Mouse (Mus musculus) urinary bladder, postnatal 25 days (tissue): ENCODE measurements around the gene Tbc1d24.

Experiments
- DNase-seq: peaks from one replicate; pipeline ENCODE4 v3.0.0; 2022; ENCODE audit warnings: low spot score

Gene Tbc1d24

GRCm38 (mm10) chr17:24205284-24205888 lies at the start of gene Tbc1d24:
Gene Tbc1d24, minus strand, starts transcription at chr17:24205562.
- peak; percentile 90 for DNase-seq

GRCm38 (mm10) chr17:24252329-24252728 lies 47.0 kb upstream of the Tbc1d24 start:
- DNase-seq, result no peak

GRCm38 (mm10) chr17:24251320-24252069 lies 46.1 kb upstream of the Tbc1d24 start, which contains the start of gene Ccnf:
Gene Ccnf, minus strand, starts transcription at chr17:24251484.
- peak; percentile 86 for DNase-seq

- no peak for DNase-seq
Observed at GRCm38 (mm10) chr17:24250988-24251319, 45.6 kb upstream of the Tbc1d24 start.

GRCm38 (mm10) chr17:24248641-24249040 lies 43.3 kb upstream of the Tbc1d24 start:
- DNase-seq, result no peak

- no peak for DNase-seq
Observed at GRCm38 (mm10) chr17:24244061-24244460, 38.7 kb upstream of the Tbc1d24 start.

GRCm38 (mm10) chr17:24243311-24243969 lies 38.1 kb upstream of the Tbc1d24 start:
- DNase-seq, result no peak

- peak; percentile 23 for DNase-seq
Observed at GRCm38 (mm10) chr17:24236921-24237320, 31.6 kb upstream of the Tbc1d24 start.

- DNase-seq, result no peak
Observed at GRCm38 (mm10) chr17:24236479-24236878, 31.1 kb upstream of the Tbc1d24 start.

- no peak for DNase-seq
Observed at GRCm38 (mm10) chr17:24227941-24228340, 22.6 kb upstream of the Tbc1d24 start.

GRCm38 (mm10) chr17:24226721-24227120 lies 21.4 kb upstream of the Tbc1d24 start:
- DNase-seq, result no peak

- DNase-seq, result no peak
Observed at GRCm38 (mm10) chr17:24225851-24226250, 20.5 kb upstream of the Tbc1d24 start.

- DNase-seq, result no peak
Observed at GRCm38 (mm10) chr17:24224741-24225140, 19.4 kb upstream of the Tbc1d24 start.

- DNase-seq, result no peak
Observed at GRCm38 (mm10) chr17:24223513-24223912, 18.2 kb upstream of the Tbc1d24 start.

- no peak for DNase-seq
Observed at GRCm38 (mm10) chr17:24222653-24223052, 17.3 kb upstream of the Tbc1d24 start.

GRCm38 (mm10) chr17:24220435-24221411 lies 15.4 kb upstream of the Tbc1d24 start, which contains the start of gene Tedc2:
Gene Tedc2, minus strand, starts transcription at chr17:24220851.
- peak; percentile 91 for DNase-seq

- no peak for DNase-seq
Observed at GRCm38 (mm10) chr17:24216836-24217235, 11.5 kb upstream of the Tbc1d24 start.

- DNase-seq, result no peak
Observed at GRCm38 (mm10) chr17:24213186-24213585, 7.8 kb upstream of the Tbc1d24 start.

- DNase-seq, result no peak
Observed at GRCm38 (mm10) chr17:24212441-24213018, 7.2 kb upstream of the Tbc1d24 start.

GRCm38 (mm10) chr17:24211631-24212440 lies 6.5 kb upstream of the Tbc1d24 start:
- no peak for DNase-seq

GRCm38 (mm10) chr17:24210591-24210990 lies 5.2 kb upstream of the Tbc1d24 start:
- no peak for DNase-seq
